Mouse (Mus musculus): ENCODE data around the gene Nat8l. TPM values are rescaled to one million over a fixed set of nuclear protein-coding genes. Genes with fewer than 3 reads are reported as not detected.

The Nat8l gene
- polyA plus RNA-seq, 1 experiment from 2014 or later = 0.25 TPM

DNA sequence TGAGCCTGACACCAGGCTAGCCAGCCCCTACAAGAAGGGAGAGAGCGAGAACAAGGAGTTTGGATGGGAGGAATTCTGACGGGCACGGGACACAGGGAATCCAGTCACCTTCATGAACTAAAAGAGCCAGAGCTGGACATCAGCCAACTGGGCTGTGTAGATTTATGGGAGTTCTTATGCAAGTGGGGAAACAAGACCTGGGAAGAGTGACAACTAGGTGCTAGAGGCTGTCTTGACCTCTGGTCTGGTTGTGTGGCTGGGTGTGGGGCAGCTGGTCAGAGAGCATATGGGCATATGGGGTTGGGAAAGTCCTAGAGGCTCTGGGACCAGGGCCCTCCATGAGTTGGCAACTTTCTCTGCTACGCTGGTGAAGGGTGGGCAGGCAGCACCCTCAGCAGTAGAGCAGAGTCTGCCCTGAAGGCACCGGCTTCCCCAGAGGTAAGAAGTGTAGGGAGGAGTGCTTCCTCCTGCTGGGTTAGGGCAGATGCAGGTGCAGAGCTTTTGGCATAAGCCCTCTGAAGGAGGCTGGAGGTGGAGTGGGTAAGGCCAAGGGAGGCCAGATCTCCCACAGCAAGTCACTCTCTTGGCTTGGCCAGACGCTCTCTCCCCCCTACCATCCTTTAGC, 3.8 kb downstream of the Nat8l start:
- Histone ChIP-seq H3K9me3 (replicated peaks; ENCODE audit: low read length) (no peaks in the 10 kb centered on the region), H3K4me3 (replicated peaks; ENCODE audit: low read depth, low read length) (no peak overlapping the region), H3K27ac (no peak overlapping the region), H3K36me3 (ENCODE audit: insufficient read depth, low read length) (no peaks in the 10 kb centered on the region), H3K4me2 (ENCODE audit: low read length) (no peak overlapping the region), H3K9ac (ENCODE audit: low read depth, low read length) (no peak overlapping the region), H3K27me3 (ENCODE audit: insufficient read depth, low read length) (peaks cover 47% of the 10 kb centered on the region), H3K4me1 (replicated peaks; ENCODE audit: insufficient read depth, low read length) (peaks cover 17% of the 10 kb centered on the region; the same call in 1 of the 2 replicates)
- 71% methylated on average over 6 of the region's 6 CpGs for WGBS
- no peak for TF ChIP-seq CTCF (IDR thresholded peaks at IDR 0.05; ENCODE audit: low read depth)
- ATAC-seq (replicated peaks; ENCODE audit: low FRiP score, low read depth) (no peak), DNase-seq (ENCODE audit: low spot score) (no peak)

DNA sequence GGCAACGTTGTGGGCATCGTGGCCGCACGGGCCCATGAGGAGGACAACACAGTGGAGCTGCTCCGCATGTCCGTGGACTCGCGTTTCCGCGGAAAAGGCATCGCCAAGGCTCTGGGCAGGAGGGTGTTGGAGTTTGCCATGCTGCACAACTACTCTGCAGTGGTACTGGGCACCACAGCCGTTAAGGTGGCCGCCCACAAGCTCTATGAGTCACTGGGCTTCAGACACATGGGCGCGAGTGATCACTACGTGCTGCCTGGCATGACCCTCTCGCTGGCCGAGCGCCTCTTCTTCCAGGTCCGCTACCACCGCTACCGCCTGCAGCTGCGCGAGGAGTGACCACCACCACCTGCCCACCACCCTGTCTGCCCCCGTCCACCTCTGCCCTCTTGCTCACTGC, 5.0 kb downstream of the Nat8l start:
- ATAC-seq (replicated peaks; ENCODE audit: low FRiP score, low read depth) = no peak
- peaks cover 16% of the 10 kb centered on the region; the same call in 1 of the 2 replicates for H3K4me1 ChIP-seq (replicated peaks; ENCODE audit: insufficient read depth, low read length)

DNA sequence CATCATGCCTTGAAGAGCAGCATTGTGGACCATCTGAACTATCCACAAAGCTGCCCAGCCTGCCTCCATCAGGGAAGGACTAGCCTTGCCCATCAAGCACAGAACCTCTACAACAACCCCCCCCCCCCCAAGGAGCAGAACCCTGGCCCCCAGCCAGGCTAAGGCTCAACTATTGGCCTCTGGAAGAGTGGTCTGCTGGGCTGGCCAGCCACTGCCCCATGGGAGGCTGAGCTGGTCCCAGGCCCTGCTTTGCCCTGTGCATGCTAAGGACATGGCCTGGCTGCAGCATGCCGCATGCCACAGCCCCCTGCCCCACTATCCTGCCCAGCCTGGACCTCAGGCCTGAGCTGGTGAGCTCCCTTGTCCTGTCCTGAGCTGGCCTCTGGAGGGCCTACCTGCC, 5.6 kb downstream of the Nat8l start:
- H3K27me3 ChIP-seq (ENCODE audit: insufficient read depth, low read length) = peaks cover 29% of the 10 kb centered on the region
- no peak overlapping the region for H3K4me3 ChIP-seq (replicated peaks; ENCODE audit: low read depth, low read length)
- no peak for TF ChIP-seq CTCF (IDR thresholded peaks at IDR 0.05; ENCODE audit: low read depth)
- H3K27ac ChIP-seq = no peak overlapping the region
- DNase-seq (ENCODE audit: low spot score) (no peak), ATAC-seq (replicated peaks; ENCODE audit: low FRiP score, low read depth) (no peak)
- H3K9ac ChIP-seq (ENCODE audit: low read depth, low read length) = no peak overlapping the region
- peaks cover 10% of the 10 kb centered on the region; the same call in 1 of the 2 replicates for H3K4me1 ChIP-seq (replicated peaks; ENCODE audit: insufficient read depth, low read length)
- no peaks in the 10 kb centered on the region for H3K9me3 ChIP-seq (replicated peaks; ENCODE audit: low read length)
- H3K36me3 ChIP-seq (ENCODE audit: insufficient read depth, low read length) = no peaks in the 10 kb centered on the region
- 100% methylated on average over 1 of the region's 1 CpGs for WGBS
- no peak overlapping the region for H3K4me2 ChIP-seq (ENCODE audit: low read length)

More for the DNA sequence above, 5.0 kb downstream of the Nat8l start:
- no peak for TF ChIP-seq CTCF (IDR thresholded peaks at IDR 0.05; ENCODE audit: low read depth)
- Histone ChIP-seq H3K4me3 (replicated peaks; ENCODE audit: low read depth, low read length) (no peak overlapping the region), H3K9me3 (replicated peaks; ENCODE audit: low read length) (no peaks in the 10 kb centered on the region), H3K27ac (no peak overlapping the region), H3K9ac (ENCODE audit: low read depth, low read length) (no peak overlapping the region), H3K36me3 (ENCODE audit: insufficient read depth, low read length) (no peaks in the 10 kb centered on the region), H3K4me2 (ENCODE audit: low read length) (no peak overlapping the region), H3K27me3 (ENCODE audit: insufficient read depth, low read length) (peaks cover 35% of the 10 kb centered on the region)
- DNase-seq (ENCODE audit: low spot score) = no peak
- 95% methylated on average over 25 of the region's 25 CpGs for WGBS

DNA sequence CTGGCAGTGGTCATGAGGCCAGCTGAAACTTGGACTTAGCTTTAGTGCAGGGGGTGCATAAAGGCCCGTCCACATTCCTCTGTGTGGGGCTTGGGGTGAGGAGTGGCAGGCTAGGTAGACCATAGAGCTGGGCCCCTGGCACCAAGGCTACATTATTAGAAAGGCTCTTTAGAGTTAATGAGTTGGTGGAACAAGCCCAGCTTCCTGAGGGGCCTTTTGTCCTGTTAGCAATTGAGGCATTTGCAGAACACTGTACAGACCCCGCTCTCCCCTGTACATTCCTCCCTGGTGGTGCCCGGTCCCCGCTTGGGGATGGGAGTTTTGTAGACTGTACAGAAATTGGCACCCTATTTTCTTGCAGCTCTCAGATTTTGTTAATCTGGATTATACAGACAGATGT, 6.9 kb downstream of the Nat8l start:
- H3K4me2 ChIP-seq (ENCODE audit: low read length) = no peak overlapping the region
- 87% methylated on average over 4 of the region's 4 CpGs for WGBS
- ATAC-seq (replicated peaks; ENCODE audit: low FRiP score, low read depth) = no peak
- no peaks in the 10 kb centered on the region for H3K9me3 ChIP-seq (replicated peaks; ENCODE audit: low read length)
- no peak for TF ChIP-seq CTCF (IDR thresholded peaks at IDR 0.05; ENCODE audit: low read depth)
- peaks cover 20% of the 10 kb centered on the region for H3K27me3 ChIP-seq (ENCODE audit: insufficient read depth, low read length)
- H3K4me3 ChIP-seq (replicated peaks; ENCODE audit: low read depth, low read length) = no peak overlapping the region
- H3K4me1 ChIP-seq (replicated peaks; ENCODE audit: insufficient read depth, low read length) = no peaks in the 10 kb centered on the region
- no peaks in the 10 kb centered on the region for H3K36me3 ChIP-seq (ENCODE audit: insufficient read depth, low read length)
- no peak overlapping the region for H3K9ac ChIP-seq (ENCODE audit: low read depth, low read length)
- DNase-seq (ENCODE audit: low spot score) = no peak
- no peak overlapping the region for H3K27ac ChIP-seq

DNA sequence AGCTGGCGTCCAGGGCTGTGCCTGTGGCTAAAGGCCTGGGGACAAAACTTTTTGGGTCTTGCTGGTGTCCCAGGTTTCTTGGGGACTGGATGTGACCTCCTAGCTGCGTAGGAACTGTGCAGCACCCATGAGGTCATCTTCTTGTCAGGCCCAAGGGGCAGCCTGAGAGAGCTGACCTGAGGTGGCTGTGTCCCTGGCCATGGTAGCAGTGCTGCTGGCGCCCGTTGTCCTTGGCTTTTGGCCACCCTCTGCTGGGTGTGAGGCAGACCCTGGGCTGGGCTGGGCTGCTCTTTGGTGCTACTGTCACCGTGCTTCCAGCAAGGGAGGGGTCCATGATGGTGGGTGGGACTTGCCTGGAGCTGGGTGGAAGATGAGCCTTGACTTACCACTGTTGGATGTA, 8.8 kb downstream of the Nat8l start:
- WGBS = 85% methylated on average over 5 of the region's 5 CpGs
- ATAC-seq (replicated peaks; ENCODE audit: low FRiP score, low read depth) = no peak
- no peak for TF ChIP-seq CTCF (IDR thresholded peaks at IDR 0.05; ENCODE audit: low read depth)

DNA sequence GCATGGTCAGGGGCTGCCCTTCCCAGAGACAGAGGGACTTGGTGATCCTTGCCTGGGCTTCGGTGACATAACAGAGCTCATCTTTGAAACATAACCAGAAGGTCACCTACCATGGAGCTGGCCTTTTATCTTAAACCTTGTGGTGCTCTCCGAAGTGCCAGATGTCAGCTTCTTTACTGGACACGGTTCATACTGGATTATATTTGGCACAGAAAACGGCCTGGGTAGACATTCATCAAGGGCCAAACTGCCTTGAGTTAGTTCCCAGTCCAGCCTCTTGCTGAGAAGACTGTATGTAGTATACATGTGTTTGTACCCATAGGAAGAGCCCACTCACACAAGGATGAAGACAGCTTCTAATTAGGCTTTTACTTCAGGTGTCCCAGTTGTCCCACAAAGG, 11.0 kb downstream of the Nat8l start:
- no peak for TF ChIP-seq CTCF (IDR thresholded peaks at IDR 0.05; ENCODE audit: low read depth)
- no peak overlapping the region for H3K27ac ChIP-seq
- H3K9ac ChIP-seq (ENCODE audit: low read depth, low read length) = no peak overlapping the region
- H3K4me3 ChIP-seq (replicated peaks; ENCODE audit: low read depth, low read length) = no peak overlapping the region
- no peak overlapping the region for H3K4me2 ChIP-seq (ENCODE audit: low read length)
- no peaks in the 10 kb centered on the region for H3K9me3 ChIP-seq (replicated peaks; ENCODE audit: low read length)
- no peaks in the 10 kb centered on the region for H3K36me3 ChIP-seq (ENCODE audit: insufficient read depth, low read length)
- DNase-seq (ENCODE audit: low spot score) (no peak), ATAC-seq (replicated peaks; ENCODE audit: low FRiP score, low read depth) (no peak)
- WGBS = 86% methylated on average over 4 of the region's 4 CpGs
- H3K27me3 ChIP-seq (ENCODE audit: insufficient read depth, low read length) = no peaks in the 10 kb centered on the region
- no peaks in the 10 kb centered on the region for H3K4me1 ChIP-seq (replicated peaks; ENCODE audit: insufficient read depth, low read length)

More for the DNA sequence above, 8.8 kb downstream of the Nat8l start:
- Histone ChIP-seq H3K4me3 (replicated peaks; ENCODE audit: low read depth, low read length) (no peak overlapping the region), H3K4me2 (ENCODE audit: low read length) (no peak overlapping the region), H3K27me3 (ENCODE audit: insufficient read depth, low read length) (no peaks in the 10 kb centered on the region), H3K36me3 (ENCODE audit: insufficient read depth, low read length) (no peaks in the 10 kb centered on the region), H3K9me3 (replicated peaks; ENCODE audit: low read length) (no peaks in the 10 kb centered on the region), H3K9ac (ENCODE audit: low read depth, low read length) (no peak overlapping the region), H3K27ac (no peak overlapping the region), H3K4me1 (replicated peaks; ENCODE audit: insufficient read depth, low read length) (no peaks in the 10 kb centered on the region)
- DNase-seq (ENCODE audit: low spot score) = no peak

Measured in kidney, postnatal 0 days (tissue).